Mouse (Mus musculus) spleen, postnatal 10 days (tissue): ENCODE data around the gene Mansc4.

Experiments used
- DNase-seq, 2 experiments: peaks; one replicate each; pipeline ENCODE4 v3.0.0; 2021 to 2022; ENCODE audit warnings: low spot score in 2 of 2

Gene Mansc4

GRCm38 (mm10) chr6:147079919-147080318 is 6.9 kb downstream of the Mansc4 start:
- no peak for DNase-seq

- no peak for DNase-seq
Measured at GRCm38 (mm10) chr6:147076878-147077277, 10.0 kb downstream of the Mansc4 start.

GRCm38 (mm10) chr6:147075808-147076387 is 10.9 kb downstream of the Mansc4 start:
- DNase-seq: no peak

- no peak for DNase-seq
Measured at GRCm38 (mm10) chr6:147064944-147065261, 21.9 kb downstream of the Mansc4 start.

- no peak for DNase-seq
Measured at GRCm38 (mm10) chr6:147064226-147064943, 22.4 kb downstream of the Mansc4 start.

- no peak for DNase-seq
Measured at GRCm38 (mm10) chr6:147062694-147063093, 24.1 kb downstream of the Mansc4 start.

- no peak for DNase-seq
Measured at GRCm38 (mm10) chr6:147062034-147062433, 24.8 kb downstream of the Mansc4 start.

- no peak for DNase-seq
Measured at GRCm38 (mm10) chr6:147061630-147062029, 25.2 kb downstream of the Mansc4 start.

- no peak for DNase-seq
Measured at GRCm38 (mm10) chr6:147059326-147059725, 27.5 kb downstream of the Mansc4 start.

- DNase-seq: no peak
Measured at GRCm38 (mm10) chr6:147055374-147055977, 31.4 kb downstream of the Mansc4 start.

GRCm38 (mm10) chr6:147053785-147054646 is 32.8 kb downstream of the Mansc4 start:
- DNase-seq: no peak

GRCm38 (mm10) chr6:147052440-147052839 is 34.4 kb downstream of the Mansc4 start:
- no peak for DNase-seq

GRCm38 (mm10) chr6:147051666-147052065 is 35.2 kb downstream of the Mansc4 start:
- DNase-seq: no peak

- no peak for DNase-seq
Measured at GRCm38 (mm10) chr6:147049239-147049805, 37.5 kb downstream of the Mansc4 start.

GRCm38 (mm10) chr6:147043633-147044032 is 43.2 kb downstream of the Mansc4 start:
- DNase-seq: no peak

- peak; percentile 76 to 92 for DNase-seq
Measured at GRCm38 (mm10) chr6:147042291-147043290, 44.2 kb downstream of the Mansc4 start, which contains the start of gene Mrps35. Gene Mrps35 (plus strand): TSS chr6:147042764.

- no peak for DNase-seq
Measured at GRCm38 (mm10) chr6:147032303-147032925, 54.4 kb downstream of the Mansc4 start, which contains the start of gene Rep15. Gene Rep15 (plus strand): TSS chr6:147032584.

GRCm38 (mm10) chr6:147030096-147030885 is 56.5 kb downstream of the Mansc4 start:
- DNase-seq: no peak

GRCm38 (mm10) chr6:147029591-147029990 is 57.2 kb downstream of the Mansc4 start:
- DNase-seq: no peak
